Mouse (Mus musculus) olfactory bulb, adult 2 months (tissue): ENCODE results near the gene Ppp2r1b.

ENCODE experiments used
- CTCF ChIP-seq: fragments of 200-500 bp; IDR thresholded peaks from 2 replicates; pipeline ENCODE4 v1.5.1; 2012; ENCODE audit warnings: low read depth, mild to moderate bottlenecking, low read length, moderate library complexity; ENCODE audit not compliant: insufficient read depth
- POLR2A ChIP-seq: fragments of 200-500 bp; IDR thresholded peaks from 2 replicates; pipeline ENCODE4 v1.6.1; 2012; ENCODE audit warnings: mild to moderate bottlenecking, low read depth, low read length, moderate library complexity; ENCODE audit not compliant: insufficient read depth

DNA sequence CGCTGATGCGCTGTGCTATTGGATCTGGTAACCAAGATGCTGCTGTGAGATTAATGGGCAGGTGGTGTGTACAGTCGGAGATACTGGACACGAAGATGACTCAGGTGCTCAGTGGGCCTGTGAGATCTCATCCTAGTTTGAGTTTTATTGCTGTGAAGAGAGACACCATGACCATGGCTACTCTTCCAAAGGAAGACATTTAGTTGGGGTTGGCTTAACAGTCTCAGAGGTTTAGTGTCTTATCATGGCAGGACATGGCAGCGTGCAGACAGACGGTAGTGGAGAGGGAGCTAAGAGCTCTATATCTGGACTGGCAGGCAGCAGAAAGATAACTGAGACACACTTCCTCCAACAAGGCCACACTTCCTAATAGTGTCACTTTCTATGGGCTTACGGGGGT, 33.9 kb upstream of the Ppp2r1b start:
- TF ChIP-seq CTCF (no peak), POLR2A (no peak)
